Mouse (Mus musculus) natural killer cell, adult 2 months (primary cell): ENCODE results near the gene Bfsp2.
A peak's percentile ranks its signal among the peaks of the same experiment; 100 is the strongest.

Experiments used
- DNase-seq, 2 experiments: peaks; one replicate each; pipeline ENCODE4 v3.0.0; 2022; ENCODE audit warnings: low spot score in 2 of 2

The Bfsp2 gene

GRCm38 (mm10) chr9:103480044-103480576 lies at the start of gene Bfsp2:
Gene Bfsp2 (minus strand): TSS chr9:103480420.
- no peak for DNase-seq

GRCm38 (mm10) chr9:103525041-103525537 lies 44.9 kb upstream of the Bfsp2 start:
- no peak for DNase-seq

GRCm38 (mm10) chr9:103524600-103524999 lies 44.4 kb upstream of the Bfsp2 start:
- DNase-seq: no peak

DNA sequence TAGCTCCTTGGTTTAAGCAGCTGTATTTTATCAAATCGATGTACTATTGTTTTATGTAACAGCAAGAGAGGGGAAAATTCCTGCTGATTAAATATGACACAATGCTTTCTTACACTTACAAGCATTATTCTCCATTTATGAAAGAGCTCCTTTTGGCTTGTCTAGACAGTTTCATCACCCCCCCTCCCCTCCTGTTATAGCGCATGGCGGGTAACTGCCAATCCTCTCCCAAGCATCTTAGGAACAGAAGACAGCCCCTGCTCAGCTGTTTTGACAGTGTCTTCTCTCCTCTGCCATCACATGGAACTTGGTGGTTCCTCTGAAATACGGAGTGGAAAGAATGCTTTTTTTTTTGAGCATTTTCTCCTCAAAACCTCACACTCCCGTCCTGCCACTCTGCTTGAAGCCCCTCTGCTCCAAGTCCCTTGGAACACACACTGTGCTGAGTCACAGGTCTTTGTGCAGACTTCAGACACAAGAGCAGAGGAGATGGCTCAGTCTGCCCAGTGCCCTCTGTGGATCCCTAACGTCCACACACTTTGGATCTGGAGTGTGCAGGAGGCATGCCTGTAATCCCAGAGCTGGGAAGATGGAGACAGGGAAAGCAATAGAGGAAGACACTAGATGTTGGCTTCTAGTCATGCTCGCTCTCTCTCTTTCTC lies 43.7 kb upstream of the Bfsp2 start:
- DNase-seq: no peak

DNA sequence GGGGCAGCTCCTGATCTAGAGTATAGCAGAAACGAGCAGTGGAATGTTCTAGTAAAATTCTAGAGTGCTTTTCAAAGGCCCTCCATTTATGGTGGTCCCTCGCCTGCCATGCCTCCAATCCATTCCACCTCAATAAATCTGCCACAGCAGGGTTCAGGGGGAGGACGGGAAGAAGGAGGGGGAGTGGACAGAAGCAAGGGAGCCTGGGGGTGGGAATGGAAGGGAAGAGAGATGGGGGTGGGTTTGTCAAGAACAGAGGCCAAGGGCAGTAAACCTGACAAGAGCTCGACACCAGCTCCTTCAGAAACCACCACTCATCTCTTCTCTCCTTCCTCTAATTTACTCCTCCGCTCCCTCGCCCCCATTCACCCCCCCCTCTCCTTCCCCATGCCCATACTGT lies 42.8 kb upstream of the Bfsp2 start:
- no peak for DNase-seq

- DNase-seq: no peak
Observed at GRCm38 (mm10) chr9:103513884-103514283, 33.7 kb upstream of the Bfsp2 start.

GRCm38 (mm10) chr9:103512257-103512656 lies 32.0 kb upstream of the Bfsp2 start:
- no peak for DNase-seq

DNA sequence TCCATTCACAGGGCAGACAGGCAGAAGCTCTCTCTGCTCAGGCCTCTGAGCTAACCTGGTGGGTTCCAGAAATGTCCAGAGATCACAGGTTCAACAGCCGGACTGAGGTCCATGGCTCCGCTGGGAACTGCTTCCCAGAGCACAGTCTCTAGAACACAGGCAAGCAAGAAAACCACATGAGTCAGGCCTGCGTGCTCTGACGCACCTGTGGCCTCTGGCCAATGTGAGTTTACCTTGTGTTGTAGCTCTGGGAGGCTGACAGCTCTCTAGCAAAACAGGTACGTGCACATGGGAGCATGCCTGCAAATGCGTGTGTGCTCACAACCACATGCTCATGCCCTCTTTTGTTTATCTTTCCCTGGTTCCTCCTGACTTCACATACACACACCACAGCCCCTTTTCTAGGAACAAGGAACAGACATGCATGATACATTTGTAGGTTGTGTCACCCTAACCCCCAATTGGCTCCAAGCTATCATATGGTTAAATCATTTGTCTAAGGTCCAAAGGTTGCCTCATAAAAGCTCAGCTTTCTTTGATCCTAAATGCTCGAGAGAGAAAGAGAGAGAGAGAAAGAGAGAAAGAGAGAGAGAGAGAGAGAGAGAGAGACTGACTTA lies 26.9 kb upstream of the Bfsp2 start:
- no peak for DNase-seq

- no peak for DNase-seq
Observed at GRCm38 (mm10) chr9:103505067-103505466, 24.8 kb upstream of the Bfsp2 start.

DNA sequence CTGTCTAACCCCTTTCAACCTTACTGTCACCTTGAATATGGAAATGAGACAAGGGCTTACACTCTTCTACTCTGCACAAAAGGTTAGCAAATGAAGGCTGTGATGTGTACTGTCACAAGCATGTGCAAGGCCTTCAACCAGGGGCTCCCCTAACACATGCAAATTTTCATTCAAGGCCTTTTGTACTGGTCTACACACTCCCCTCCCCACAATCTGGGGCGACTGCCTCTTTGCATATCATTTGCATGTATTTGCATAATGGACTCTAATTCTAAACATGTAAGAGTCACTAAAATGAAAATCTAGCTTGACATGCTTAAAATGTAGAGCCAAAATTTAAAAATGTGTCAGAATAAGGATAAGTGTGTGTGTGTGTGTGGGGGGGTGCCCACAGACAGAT lies 24.4 kb upstream of the Bfsp2 start:
- no peak for DNase-seq

GRCm38 (mm10) chr9:103503586-103504298 lies 23.5 kb upstream of the Bfsp2 start:
- no peak for DNase-seq

DNA sequence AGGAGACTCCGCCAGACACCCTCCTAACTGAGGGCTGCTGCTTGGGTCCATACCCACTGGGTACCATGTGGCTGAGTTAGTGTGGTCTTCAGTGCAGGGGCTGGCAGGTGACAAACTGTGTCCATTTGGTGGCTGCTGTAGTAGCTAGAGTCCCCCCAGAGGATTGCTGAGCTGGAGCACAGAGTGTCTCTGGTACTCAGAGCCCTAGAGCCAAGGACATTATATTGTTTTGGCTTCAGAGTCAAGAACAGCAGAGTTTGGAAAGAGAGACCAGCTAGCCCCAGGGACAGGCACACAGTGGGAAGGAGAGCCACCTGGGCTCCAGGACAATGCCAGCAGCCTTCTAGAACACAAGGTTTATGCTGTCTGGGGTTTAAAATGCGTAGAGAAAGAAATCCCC lies 22.4 kb upstream of the Bfsp2 start:
- DNase-seq: no peak

- no peak for DNase-seq
Observed at GRCm38 (mm10) chr9:103501861-103502364, 21.7 kb upstream of the Bfsp2 start.

DNA sequence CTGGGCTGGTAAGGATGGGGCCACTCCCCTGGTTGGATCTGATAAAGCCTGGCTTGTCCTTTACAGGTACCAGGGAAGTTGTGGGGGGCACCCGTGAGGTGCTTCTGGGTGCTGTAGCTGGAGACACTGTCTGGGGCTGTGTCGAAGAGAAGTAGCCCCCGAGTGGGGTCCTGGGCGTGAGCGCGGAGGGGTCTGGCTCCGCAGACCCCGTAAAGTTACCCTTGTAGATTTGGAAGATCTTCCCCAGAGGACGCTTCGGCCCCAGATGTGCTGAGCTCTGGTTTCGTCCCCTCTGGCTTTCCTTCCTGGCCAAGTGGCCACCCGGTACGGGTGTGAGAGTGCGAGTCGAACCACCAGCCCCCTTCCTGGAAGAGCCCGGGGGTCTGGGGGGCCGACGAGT lies 19.1 kb upstream of the Bfsp2 start:
- DNase-seq: no peak

DNA sequence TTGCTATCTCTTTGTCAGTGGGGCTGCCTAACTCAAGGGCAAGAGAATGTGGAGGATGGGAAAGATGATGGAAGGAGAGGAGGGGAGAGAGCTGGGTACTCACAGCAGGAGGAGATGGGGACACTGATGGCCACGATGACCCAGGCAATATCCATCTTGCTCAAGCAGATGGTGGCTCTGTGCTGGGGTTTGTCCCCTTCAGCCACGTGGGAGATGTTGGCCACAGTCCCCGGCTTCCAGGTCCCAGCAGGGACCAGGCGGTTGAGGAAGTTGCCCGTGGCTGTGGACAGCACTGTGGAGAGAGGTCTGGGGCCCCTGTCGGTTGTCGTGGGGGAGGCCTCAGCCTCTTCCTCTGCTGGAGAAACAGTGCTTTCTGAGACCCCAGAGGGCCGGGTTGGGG lies 18.5 kb upstream of the Bfsp2 start:
- no peak for DNase-seq

GRCm38 (mm10) chr9:103495391-103495790 lies 15.2 kb upstream of the Bfsp2 start:
- DNase-seq: no peak

GRCm38 (mm10) chr9:103494346-103495020 lies 14.3 kb upstream of the Bfsp2 start:
- DNase-seq: peak in 1 of 2 experiments; percentile 33

DNA sequence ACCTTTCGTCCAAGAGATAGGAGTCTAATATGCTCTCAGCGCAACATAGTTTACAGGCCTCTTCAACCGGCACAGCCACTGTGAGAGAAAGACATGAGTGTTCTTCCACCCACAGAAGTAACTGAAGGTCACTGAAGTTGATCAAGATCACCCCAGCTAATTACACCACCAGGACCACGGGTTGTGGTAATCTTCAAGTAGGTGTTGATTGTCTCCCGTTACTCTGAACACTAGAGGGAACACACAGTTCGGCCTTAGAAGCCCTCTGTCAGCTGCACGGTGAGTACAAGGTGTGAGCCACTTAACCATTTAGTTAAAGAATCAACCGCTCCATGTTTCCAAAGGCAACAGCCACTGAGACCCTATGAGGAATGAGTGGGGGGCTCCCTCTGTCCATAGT lies 11.8 kb upstream of the Bfsp2 start:
- DNase-seq: no peak

GRCm38 (mm10) chr9:103490439-103490838 lies 10.2 kb upstream of the Bfsp2 start:
- DNase-seq: peak; percentile 55 to 80

GRCm38 (mm10) chr9:103489883-103490282 lies 9.7 kb upstream of the Bfsp2 start:
- peak; percentile 22 to 78 for DNase-seq

DNA sequence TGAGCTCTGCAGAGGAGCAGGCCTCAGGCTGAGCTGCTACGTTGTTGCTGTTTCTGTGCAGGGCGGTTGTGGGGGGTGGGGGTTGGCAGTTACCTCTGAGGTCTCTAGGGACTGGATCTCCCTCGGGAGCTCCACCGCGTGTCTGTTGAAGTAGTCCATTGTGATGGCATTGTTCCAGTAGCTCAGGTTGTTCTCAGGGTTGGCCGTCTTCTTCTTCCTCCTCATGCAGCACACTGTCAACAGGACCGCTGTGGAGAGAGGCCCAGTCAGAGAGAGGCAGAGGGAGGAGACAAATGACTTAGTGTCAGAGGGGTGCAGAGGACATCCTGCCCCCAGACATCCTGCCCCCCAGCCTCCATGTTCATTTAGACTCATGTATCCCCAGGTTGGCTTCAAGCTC lies 8.9 kb upstream of the Bfsp2 start:
- peak in 1 of 2 experiments; percentile 74 for DNase-seq

- no peak for DNase-seq
Observed at GRCm38 (mm10) chr9:103486262-103486661, 6.0 kb upstream of the Bfsp2 start.
